Mouse (Mus musculus) forebrain, embryonic 16.5 days (tissue): Measurements from ENCODE around the gene Vmn1r47. TPM values are rescaled to one million over a fixed set of nuclear protein-coding genes. Genes with fewer than 3 reads are reported as not detected.
"Not testable (repeated sequence)": the region's sequence is repeated elsewhere in the genome, so short reads cannot be mapped to it uniquely, and the experiment has no call there.

Experiments
- ATAC-seq: fragments of 200-750 bp; cut with Nextera tagmentation; 2 replicates; pipeline ENCODE4 v1.8.0; 2017; ENCODE audit warnings: mild to moderate bottlenecking, moderate library complexity
- H3K27ac ChIP-seq: fragments of 300-500 bp; sonication (generic); 2 replicates; pipeline ENCODE4 v1.5.1; 2014; ENCODE audit warnings: low read length, control low read depth
- H3K27me3 ChIP-seq: fragments of 300-500 bp; sonication (generic); replicated peaks from 2 replicates; pipeline ENCODE4 v1.6.1; 2014; ENCODE audit warnings: low read length; ENCODE audit not compliant: control insufficient read depth, insufficient read depth
- H3K36me3 ChIP-seq: fragments of 300-500 bp; sonication (generic); 2 replicates; pipeline ENCODE4 v1.6.1; 2014; ENCODE audit not compliant: control insufficient read depth, insufficient read depth
- H3K4me1 ChIP-seq: fragments of 300-500 bp; sonication (generic); replicated peaks from 2 replicates; pipeline ENCODE4 v1.6.1; 2014; ENCODE audit warnings: low read length; ENCODE audit not compliant: control insufficient read depth, insufficient read depth
- H3K4me2 ChIP-seq: fragments of 300-500 bp; sonication (generic); 2 replicates; pipeline ENCODE4 v1.6.1; 2014; ENCODE audit warnings: mild to moderate bottlenecking, low read length, control low read depth
- H3K4me3 ChIP-seq: fragments of 300-500 bp; sonication (generic); replicated peaks from 2 replicates; pipeline ENCODE4 v1.5.1; 2014; ENCODE audit warnings: mild to moderate bottlenecking, low read length, control low read depth
- H3K9ac ChIP-seq: fragments of 300-500 bp; sonication (generic); replicated peaks from 2 replicates; pipeline ENCODE4 v1.6.1; 2014; ENCODE audit warnings: low read depth, low read length, control low read depth
- H3K9me3 ChIP-seq: fragments of 300-500 bp; sonication (generic); 2 replicates; pipeline ENCODE4 v1.6.1; 2016; ENCODE audit warnings: low read length; ENCODE audit not compliant: control insufficient read depth
- WGBS: fragments of 180-500 bp; shearing (Covaris S2); extraction: QIAGEN DNeasy Blood & Tissue Kit; methylation state at CpG from one replicate; pipeline ENCODE4 v1.1.7; 2014; 5-methylcytosine and 5-hydroxymethylcytosine counted together
- polyA plus RNA-seq: library from polyadenylated mRNA; unstranded; fragments of >200 nt; fragmentation: Nextera tagmentation; extraction: Ambion mirVana; gene quantifications from 2 replicates; pipeline ENCODE4 v1.2.1, GENCODE M21; 2015

Gene Vmn1r47
- polyA plus RNA-seq, result not detected in 2 replicates

DNA sequence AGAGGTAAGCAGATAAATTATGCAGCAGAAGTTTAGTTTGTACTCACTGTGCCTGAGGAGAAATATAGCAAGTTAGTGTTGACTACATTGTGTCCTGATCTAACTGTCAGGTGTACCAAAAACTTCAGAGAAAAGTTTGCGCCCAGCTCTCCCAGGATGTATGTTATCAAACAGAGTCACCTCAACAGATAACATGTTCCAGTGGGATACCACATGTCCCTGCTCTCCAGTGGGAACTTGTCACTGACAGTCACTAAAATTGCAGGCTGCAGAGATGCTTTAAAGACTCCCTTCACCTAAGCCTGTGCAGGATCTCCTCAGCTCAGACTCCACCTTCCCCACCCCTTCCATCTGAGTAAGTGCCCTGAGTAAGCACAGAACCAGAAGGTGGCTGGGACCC, at the start of gene Vmn1r47:
Gene Vmn1r47 (plus strand): TSS at position 301 of the 400 bp plus-strand sequence.
- ATAC-seq, H3K27me3 ChIP-seq, H3K4me1 ChIP-seq, H3K4me2 ChIP-seq, H3K36me3 ChIP-seq, H3K27ac ChIP-seq, H3K9me3 ChIP-seq, H3K9ac ChIP-seq, H3K4me3 ChIP-seq: not testable (repeated sequence)
- WGBS, result 96% methylated on average over 1 of the region's 1 CpGs

DNA sequence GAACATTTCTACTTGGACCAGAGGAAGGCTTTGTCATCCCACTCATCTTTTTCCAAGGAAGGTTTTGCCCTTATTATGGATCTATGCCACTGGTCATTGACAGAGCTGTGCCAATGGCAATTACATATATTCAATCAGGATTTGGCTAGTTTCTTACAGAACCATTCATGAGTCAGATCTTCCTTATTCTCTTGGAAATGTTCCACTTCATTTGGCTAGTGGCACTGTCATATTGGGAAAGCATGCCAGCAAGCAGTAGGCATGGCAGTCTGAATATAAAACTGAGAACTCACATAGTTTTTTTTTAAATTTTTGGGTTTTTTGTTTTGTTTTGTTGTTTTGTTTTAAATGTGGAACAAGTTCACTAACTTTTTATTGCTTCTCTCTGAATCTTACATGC, 49.6 kb upstream of the Vmn1r47 start:
- no peak overlapping the region for H3K4me2 ChIP-seq
- H3K27ac ChIP-seq, result no peak overlapping the region
- H3K9ac ChIP-seq, result no peak overlapping the region
- no peaks in the 10 kb centered on the region for H3K36me3 ChIP-seq
- ATAC-seq, result no peak
- H3K4me3 ChIP-seq, result no peak overlapping the region
- H3K9me3 ChIP-seq, result peaks cover 3% of the 10 kb centered on the region; the same call in 1 of the 2 replicates
- H3K4me1 ChIP-seq, result no peaks in the 10 kb centered on the region
- H3K27me3 ChIP-seq, result no peaks in the 10 kb centered on the region

DNA sequence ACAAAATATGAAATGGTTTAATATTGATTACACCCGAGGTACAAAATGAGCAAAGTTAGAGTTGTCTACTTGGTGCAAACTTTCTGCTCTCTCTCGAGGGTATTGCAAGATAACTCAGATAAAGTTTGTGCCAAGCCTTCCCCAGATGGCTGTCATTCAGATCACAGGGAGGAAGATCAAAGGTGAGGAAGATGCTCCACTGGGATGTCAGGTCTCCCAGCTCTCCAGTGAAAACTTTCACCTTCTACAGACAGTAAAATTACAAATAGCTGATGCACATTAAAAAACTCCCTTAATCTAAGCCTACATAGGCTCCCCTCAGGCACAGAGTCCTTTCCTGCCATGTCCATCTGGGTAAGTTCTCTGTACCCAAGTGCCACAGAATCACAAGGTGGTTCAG, 46.9 kb upstream of the Vmn1r47 start, which contains the start of gene Vmn1r46:
Gene Vmn1r46 (plus strand): TSS at position 301 of the 400 bp plus-strand sequence.
- no peak for ATAC-seq
- no peaks in the 10 kb centered on the region for H3K27me3 ChIP-seq
- no peak within 1 kb of the TSS for H3K9ac ChIP-seq
- WGBS, result 63% methylated on average over 2 of the region's 2 CpGs
- peaks cover 3% of the 10 kb centered on the region; the same call in 1 of the 2 replicates for H3K9me3 ChIP-seq
- H3K27ac ChIP-seq, result no peak within 1 kb of the TSS
- no peak within 1 kb of the TSS for H3K4me2 ChIP-seq
- H3K36me3 ChIP-seq, result no peaks in the 10 kb centered on the region
- H3K4me3 ChIP-seq, result no peak within 1 kb of the TSS
- H3K4me1 ChIP-seq, result no peaks in the 10 kb centered on the region

DNA sequence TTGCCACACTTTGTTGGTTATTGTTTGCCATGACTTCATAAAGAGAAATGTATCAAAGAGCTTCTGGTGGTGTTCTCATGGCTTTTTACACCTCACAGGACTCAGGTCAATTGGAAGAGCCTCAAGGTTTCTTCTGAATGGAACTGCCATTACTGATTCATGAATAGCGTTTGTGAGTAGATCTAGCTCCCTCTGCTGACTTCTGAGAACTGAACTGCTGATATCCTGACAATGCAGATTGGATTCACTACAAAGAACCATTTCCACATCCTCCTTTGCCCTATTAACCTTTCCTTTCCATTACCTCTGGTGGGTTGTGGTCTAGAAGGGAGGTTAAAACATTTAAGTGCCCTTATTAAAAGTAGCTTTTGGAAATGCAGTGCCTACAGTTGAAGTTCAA, 30.0 kb upstream of the Vmn1r47 start:
- Histone ChIP-seq H3K9me3 (peaks cover under 1% of the 10 kb centered on the region; the same call in 1 of the 2 replicates), H3K27ac (no peak overlapping the region), H3K4me2 (no peak overlapping the region), H3K36me3 (no peaks in the 10 kb centered on the region), H3K9ac (no peak overlapping the region), H3K4me1 (no peaks in the 10 kb centered on the region), H3K4me3 (no peak overlapping the region), H3K27me3 (no peaks in the 10 kb centered on the region)
- WGBS, result 27% methylated on average over 1 of the region's 1 CpGs
- no peak for ATAC-seq

DNA sequence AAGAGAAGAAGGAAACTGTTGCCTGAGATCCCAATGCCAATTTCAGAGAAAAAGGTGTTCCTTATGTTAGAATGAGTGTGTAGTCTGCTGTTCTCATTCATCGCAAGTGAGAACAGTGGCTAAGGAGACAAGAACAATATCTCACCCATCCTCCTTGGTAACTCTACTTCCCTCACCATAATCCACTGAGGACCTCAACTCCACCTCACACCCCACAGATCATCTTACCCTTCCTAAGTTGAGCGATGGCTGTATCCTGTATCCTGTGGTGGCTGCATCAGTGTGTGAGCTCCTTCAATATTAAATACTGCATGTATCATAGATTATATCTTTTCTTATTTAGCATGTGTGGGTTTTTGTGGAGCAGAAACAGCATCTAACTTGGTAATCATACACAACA, 20.8 kb downstream of the Vmn1r47 start, which contains the start of gene Vmn1r48:
Gene Vmn1r48 (minus strand): TSS at position 101 of the 400 bp plus-strand sequence.
- H3K9ac ChIP-seq, H3K9me3 ChIP-seq, H3K27ac ChIP-seq, H3K4me1 ChIP-seq, H3K4me3 ChIP-seq, H3K36me3 ChIP-seq, H3K4me2 ChIP-seq, ATAC-seq, H3K27me3 ChIP-seq: not testable (repeated sequence)
- WGBS, result no CpG with 5 or more reads among the region's 2 CpGs

Other genes starting within 250 kb of the Vmn1r47 start
- gene Vmn1r42, start 139.7 kb upstream of the Vmn1r47 start, polyA plus RNA-seq, result not detected in 2 replicates
- gene Vmn1r43, start 139.7 kb upstream of the Vmn1r47 start, polyA plus RNA-seq, result not detected in 2 replicates
- not detected in 2 replicates for gene Vmn1r44, start 132.5 kb upstream of the Vmn1r47 start, polyA plus RNA-seq
- gene Vmn1r45, start 75.5 kb upstream of the Vmn1r47 start, polyA plus RNA-seq, result not detected in 2 replicates
- not detected in 2 replicates for gene Vmn1r46, start 46.8 kb upstream of the Vmn1r47 start, polyA plus RNA-seq
- not detected in 2 replicates for gene Vmn1r48, start 20.7 kb downstream of the Vmn1r47 start, polyA plus RNA-seq
- not detected in 2 replicates for gene Vmn1r49, start 62.4 kb downstream of the Vmn1r47 start, polyA plus RNA-seq
- gene Vmn1r50, start 85.3 kb downstream of the Vmn1r47 start, polyA plus RNA-seq, result not detected in 2 replicates
- not detected in 2 replicates for gene Vmn1r51, start 106.4 kb downstream of the Vmn1r47 start, polyA plus RNA-seq
- not detected in 2 replicates for gene Vmn1r52, start 158.7 kb downstream of the Vmn1r47 start, polyA plus RNA-seq
- gene V1ra8, start 186.6 kb downstream of the Vmn1r47 start, polyA plus RNA-seq, result not detected in 2 replicates
- not detected in 2 replicates for gene Vmn1r53, start 208.3 kb downstream of the Vmn1r47 start, polyA plus RNA-seq
- not detected in 2 replicates for gene Vmn1r54, start 230.2 kb downstream of the Vmn1r47 start, polyA plus RNA-seq